Mouse (Mus musculus): ENCODE measurements around the gene Mrpl36. TPM values are rescaled to one million over a fixed set of nuclear protein-coding genes. Genes with fewer than 3 reads are reported as not detected.

Gene Mrpl36
- total RNA-seq (2021), result 10 to 100 TPM; 36.4 to 38.6 TPM
- long read RNA-seq, experiment 1, transcript Mrpl36-201 (2 exons, 923 nt), result major isoform, 24 of 31 reads
- long read RNA-seq, experiment 1, partial matches to known transcripts, result 5 of 31 reads
- long read RNA-seq, experiment 1, other reads (novel, unspliced or antisense), result 0 of 31 reads
- long read RNA-seq, experiment 2, transcript Mrpl36-201 (2 exons, 923 nt), result major isoform, 18 of 24 reads
- long read RNA-seq, experiment 2, partial matches to known transcripts, result 0 of 24 reads
- long read RNA-seq, experiment 2, other reads (novel, unspliced or antisense), result 2 of 24 reads

DNA sequence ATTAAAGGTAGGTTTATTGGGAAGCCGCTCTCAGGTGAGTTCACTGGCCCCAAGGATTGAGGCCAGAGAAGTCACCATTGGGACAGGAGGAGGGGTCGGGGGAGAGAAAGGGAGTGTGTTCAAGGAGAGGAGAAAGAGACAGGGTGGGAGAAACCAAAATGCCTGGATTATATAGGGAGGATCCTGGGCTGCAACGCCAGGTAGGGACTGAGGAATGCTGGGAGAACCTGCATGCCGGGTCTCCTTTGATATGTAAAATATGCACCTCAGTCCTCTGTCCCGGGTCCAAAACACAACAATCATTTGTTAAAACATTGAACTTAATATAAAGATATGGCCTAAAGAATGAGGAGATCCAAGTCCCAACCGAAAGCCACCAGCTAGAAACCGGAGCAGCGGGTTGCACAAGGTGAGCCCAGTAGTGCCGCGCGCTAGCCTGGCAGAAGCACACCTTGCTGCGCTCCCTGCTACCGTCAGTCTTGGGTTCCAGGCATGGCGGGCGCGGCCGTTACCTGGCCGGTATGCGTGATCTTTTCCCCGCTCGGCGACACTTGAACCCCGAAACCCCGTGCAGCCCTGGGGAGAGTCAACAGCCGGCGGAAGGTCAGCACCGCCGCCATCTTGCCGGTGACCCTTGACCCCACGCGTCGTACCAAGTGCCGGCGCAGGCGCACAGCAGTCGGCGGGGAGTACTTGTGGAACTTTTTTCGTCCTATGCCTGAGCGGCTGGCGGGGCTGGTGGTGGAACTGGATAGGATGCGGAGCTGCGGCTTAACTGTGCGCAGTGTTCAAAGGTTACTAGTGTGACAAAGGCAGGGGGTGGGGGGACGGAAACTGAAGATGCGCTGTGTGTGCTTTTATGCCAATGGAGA lies at the start of gene Mrpl36, which contains the start of gene Ndufs6:
Gene Mrpl36, plus strand, starts transcription at position 687 of the 872 bp plus-strand sequence.
Gene Ndufs6, minus strand, starts transcription at position 716 of the 872 bp plus-strand sequence.
- DNase-seq (ENCODE audit: low spot score in 2 of 2), result peak; percentile 94 to 95
- intact Hi-C loops (cut with DNase I), result no loop called here

DNA sequence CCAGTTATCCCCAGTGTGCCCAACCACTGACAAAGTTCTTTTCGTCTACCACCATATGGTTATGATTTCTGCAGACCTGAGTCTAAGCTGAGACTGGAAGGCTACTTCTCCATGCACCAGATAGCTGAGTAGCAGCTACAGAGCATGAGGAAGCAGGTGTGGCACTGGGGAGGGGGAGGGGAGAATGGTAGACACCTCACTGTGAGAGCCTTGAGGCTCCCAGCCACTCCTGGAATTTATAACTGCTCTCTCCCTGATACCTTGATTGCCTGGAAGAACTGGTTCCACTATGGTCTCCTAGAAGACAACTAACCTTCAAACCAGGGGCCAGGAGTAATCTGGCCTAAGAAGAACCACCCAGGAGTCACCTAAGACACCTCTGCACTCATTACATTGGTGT lies 49.1 kb upstream of the Mrpl36 start:
- no peak for DNase-seq (ENCODE audit: low spot score in 2 of 2)
- intact Hi-C loops (cut with DNase I), result no loop called here

DNA sequence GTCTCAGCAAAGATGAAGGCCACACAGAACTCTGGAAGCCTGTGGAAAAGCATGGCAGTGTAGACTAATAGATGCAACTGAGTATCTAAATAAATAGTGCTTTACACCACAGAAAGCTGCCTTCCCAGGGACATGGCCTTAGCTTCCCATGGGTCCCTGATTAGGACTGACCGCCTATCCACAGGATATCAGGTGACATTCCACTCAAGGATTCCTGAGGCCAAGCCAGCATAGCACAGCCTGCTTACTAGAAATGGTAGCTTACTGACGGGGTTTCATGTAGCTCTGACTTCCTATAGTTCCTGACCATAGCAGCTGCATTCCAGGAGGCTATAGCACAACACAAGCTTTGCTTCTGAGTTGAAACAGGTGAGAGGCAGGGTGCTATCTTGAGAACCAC lies 45.9 kb upstream of the Mrpl36 start:
- no peak for DNase-seq (ENCODE audit: low spot score in 2 of 2)
- intact Hi-C loops (cut with DNase I), result no loop called here

DNA sequence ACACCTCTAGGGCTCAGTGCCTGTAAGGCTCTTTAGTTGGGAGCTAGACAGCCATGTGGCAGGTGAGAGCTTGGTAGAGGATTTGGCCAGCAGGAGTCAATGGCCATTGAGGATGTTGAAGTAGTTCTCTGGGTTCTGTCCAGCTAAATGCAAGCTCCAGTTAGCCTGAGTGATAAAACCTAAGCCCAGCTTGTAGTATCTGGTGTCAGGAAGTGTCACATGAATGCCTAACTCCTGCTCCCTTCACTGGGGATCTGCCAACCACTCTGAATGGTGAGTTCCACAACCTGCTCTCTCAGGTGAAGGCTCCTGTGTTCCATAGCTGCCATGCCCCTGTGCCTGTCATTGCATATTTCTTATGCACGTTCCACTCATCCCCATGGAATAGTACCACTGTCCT lies 44.8 kb upstream of the Mrpl36 start:
- intact Hi-C loops (cut with DNase I), result no loop called here
- DNase-seq (ENCODE audit: low spot score in 2 of 2), result no peak

DNA sequence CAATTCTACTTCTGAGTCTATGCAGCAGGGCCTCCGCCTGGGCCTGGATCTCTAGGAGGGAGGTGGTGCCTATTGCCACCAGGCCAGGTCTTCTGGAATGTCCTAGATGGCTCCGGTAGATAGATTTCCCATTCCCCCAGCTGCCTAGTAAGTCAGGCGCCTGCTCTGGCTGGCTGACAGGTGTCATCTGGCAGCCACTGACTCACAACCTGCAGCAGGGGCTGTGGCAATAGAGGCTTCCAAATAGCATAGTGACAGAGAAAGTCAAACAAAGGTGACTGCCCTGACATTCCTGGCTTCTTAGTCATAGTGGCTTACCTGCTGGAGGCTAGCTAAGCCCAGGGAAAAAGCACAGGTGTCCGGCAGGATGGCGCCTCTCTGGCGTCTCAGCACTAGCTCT lies 38.1 kb upstream of the Mrpl36 start:
- intact Hi-C loops (cut with DNase I), result no loop called here
- DNase-seq (ENCODE audit: low spot score in 2 of 2), result no peak

DNA sequence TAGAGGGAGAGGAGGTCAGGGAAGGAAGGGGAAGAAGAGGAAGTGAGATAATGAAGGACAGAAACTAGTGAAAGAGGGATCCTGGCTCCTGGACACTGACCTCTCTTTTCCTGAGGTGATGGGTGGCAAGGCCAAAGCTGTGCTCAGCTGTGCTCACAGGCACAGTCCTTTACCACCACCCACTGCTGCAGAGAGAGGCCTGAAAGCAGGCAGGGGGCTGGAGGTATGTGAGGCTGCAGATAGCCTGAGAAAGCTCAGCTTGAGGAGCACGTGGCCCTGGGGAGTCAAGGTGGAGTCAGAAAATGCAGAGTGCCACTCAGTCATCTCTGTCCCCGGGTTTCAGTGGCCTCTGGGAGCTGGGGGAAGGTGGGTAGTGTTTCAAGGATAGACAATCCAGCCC lies 37.2 kb upstream of the Mrpl36 start:
- intact Hi-C loops (cut with DNase I), result no loop called here
- DNase-seq (ENCODE audit: low spot score in 2 of 2), result no peak

DNA sequence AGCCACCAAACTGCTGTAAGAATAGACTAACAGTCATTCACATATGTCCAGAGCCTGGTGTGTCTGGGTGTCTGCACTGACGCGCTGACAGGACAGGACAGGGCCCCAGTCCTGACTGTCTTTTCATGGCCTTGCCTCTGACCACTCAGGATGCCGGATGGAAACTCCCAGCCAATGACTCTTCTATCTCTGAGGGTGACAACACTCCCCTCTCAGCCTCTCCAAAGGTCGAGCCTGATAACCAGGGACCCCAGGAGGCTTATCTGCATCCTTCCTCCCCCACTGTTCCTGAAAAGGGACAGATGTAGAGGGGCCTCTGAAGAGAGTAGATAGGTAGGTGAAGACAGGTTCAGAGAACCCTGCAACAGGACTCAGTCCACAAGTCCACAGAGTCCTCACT lies 29.6 kb upstream of the Mrpl36 start:
- no peak for DNase-seq (ENCODE audit: low spot score in 2 of 2)

DNA sequence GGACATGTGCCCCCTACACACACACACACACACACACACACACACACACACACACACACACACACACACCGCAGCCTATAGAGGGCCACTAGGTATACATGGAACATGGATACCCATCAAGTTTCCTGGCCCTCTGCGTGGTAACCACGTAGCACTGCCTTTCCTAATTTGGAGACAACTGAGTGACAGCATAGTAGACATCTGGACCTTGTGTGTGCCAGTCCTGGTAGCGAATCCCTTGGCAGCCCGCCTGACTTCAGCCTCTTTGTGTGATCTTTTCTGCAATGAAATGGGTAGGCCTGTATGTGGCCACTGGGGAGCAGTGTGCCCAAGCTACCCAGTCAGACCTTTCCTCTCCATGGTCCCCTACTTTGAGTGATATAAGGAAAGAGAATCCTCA lies 29.0 kb upstream of the Mrpl36 start:
- intact Hi-C loops (cut with DNase I), result no loop called here
- DNase-seq (ENCODE audit: low spot score in 2 of 2), result no peak

More for the DNA sequence above, 29.6 kb upstream of the Mrpl36 start:
- intact Hi-C loops (cut with DNase I), result no loop called here

DNA sequence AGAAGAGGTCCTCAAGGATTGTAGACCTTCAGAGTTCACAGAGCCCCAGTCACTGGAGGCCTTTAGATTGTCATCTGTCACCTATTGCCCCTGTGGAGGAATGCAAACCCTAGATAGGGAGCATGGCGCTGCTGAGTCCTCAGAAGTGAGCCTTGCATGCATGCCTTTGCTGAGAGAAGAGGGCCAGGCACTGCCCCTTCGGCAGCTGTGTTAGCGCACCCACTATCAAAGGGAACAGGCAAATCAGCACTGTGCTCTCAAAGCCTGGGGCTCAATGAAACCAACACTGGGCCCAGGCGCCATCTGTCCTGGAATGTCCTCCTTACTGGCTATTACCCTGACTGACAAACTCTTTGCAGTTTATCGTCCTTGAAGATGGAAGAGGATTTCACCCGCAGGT lies 23.6 kb upstream of the Mrpl36 start:
- no peak for DNase-seq (ENCODE audit: low spot score in 2 of 2)
- intact Hi-C loops (cut with DNase I), result no loop called here

DNA sequence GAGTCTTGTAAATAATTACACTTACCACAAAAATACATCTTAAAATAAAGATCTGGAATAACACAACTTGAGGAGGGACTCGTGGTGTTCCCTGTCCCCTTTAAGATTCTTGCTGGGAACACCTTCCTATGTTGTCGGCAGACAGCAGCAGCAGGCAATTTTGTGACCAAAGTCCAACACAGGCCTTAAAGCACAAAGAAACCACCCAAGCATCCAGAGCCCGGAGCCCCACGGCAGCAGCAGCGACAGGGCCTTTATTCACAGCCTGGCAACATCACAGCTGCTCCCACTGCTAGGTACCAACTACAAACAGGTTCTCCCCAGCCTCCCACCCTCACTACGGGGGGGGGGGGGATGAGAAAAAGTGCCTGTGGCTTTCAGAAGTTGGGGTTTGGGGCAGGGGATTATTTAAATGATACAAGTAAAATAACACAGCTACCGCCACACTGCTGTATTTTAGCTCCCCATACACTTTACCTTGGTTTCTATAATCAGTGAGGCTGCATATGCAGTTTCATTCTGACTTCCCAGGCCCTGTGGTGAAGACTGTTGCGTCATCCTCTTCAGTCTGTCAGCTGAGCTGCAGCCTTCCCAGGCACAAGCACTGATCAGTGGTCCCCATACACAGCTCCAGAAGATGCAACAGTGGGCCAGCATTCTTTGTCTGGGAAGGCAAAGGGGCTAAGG lies 22.8 kb upstream of the Mrpl36 start:
- no peak for DNase-seq (ENCODE audit: low spot score in 2 of 2)
- intact Hi-C loops (cut with DNase I), result no loop called here

DNA sequence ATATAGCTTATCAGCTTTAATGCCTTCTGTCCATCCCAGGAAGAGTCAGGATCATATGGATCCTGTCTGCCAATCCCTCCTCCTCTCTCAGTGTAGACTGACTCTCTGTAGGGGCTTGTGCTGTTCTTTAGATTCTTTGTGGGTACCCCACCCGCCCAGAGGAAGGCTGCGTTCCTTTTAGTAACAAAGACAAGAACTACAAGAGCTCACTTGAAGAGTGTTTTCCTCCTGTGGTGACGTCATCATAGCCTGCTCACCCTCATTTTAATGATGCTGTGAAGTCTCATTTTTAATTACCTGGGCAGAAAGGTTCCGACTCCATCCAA lies 22.3 kb upstream of the Mrpl36 start:
- intact Hi-C loops (cut with DNase I), result no loop called here
- no peak for DNase-seq (ENCODE audit: low spot score in 2 of 2)

DNA sequence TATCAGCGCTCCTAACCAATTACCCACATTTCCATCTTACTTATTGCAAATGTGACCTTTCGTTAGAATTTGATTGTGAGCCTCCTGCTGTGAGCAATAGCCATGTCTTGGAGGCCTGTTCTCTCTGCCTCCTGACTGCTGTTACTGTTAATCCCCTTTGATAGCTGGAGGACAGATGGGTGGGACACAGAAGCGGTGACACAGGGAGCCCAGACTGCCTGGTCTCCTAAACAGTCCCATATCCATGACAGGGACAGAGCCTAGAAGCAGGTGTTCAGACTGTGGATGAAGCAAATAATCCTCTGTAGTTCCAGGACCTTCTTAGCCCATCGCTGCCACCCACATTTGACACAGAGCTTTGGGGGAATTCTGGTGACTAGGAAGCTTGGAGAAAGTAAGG lies 21.9 kb upstream of the Mrpl36 start:
- intact Hi-C loops (cut with DNase I), result no loop called here
- no peak for DNase-seq (ENCODE audit: low spot score in 2 of 2)

DNA sequence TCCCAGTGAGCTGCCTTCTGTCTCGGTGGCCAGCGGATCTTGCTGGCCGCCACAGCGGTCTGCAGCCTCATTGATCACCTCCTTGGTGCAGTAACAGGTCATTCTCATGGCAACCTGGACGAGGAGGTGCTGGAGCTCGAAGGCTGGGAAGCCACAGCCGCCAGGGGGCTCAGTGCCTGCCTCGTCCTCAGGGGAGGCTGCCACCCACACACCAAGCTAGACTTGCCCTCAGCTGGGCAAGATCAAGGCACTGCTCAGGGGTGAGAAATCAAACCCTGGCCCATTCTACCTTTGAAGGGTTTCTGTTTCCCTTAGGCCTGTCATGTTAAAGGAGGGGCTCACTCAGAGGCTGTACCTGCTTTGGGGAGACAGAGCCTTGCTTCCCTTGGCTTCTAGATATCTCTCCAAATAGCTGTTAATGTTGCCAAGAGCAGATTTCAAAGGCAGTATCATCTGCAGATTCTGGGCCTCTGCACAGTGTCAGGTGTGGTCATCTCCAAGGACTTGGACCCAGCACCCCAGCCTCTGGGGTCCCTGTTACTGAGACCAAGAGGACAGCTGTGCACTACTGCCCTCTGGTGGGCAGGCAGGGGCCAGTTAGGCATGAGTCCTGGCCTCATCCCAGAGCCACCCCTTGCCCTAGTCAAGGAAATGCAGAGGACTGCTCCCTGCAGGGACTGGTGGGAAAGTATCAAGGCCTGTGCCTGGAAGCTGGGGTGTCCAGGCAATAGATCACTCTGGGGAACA lies 18.0 kb upstream of the Mrpl36 start:
- peak; percentile 19 to 26 for DNase-seq (ENCODE audit: low spot score in 2 of 2)
- intact Hi-C loops (cut with DNase I), result no loop called here

DNA sequence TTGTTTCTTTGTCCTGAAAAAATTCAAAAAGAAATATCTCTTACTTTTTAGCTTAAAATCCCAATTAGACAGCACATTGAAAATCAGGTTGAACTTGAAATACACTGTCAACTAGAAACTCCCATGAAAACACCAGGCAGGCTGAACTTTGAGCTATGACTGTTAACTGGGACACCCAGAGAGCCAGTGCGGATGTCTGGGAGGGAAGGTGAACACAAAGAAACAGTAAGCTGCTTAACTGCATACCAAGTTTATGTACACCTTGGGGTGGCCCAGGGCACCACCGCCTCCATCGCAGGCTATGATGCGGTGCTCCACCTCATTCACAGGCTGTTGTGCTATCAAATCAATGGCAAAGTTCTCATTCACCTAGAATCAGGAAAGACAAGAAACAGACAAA lies 8.3 kb upstream of the Mrpl36 start:
- DNase-seq (ENCODE audit: low spot score in 2 of 2), result no peak
- intact Hi-C loops (cut with DNase I), result no loop called here

DNA sequence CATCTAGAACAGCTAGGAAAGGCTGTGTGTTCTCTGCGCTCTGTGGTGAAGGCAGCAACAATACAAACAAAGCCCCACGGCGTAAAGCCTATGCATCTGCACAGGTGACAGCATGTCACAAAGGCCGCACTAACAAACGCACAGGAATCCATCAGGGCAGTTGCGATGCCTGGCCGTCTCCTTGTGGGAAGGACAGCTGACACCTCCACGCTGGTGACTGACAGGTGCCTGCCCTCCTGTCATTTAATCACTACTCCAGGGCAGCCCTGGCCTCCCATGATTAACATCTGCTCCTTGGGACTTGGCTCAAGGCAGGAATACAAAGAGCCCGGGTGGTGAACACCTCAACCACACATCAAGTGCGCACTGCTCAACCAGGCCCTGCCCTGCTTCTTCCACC lies 5.7 kb upstream of the Mrpl36 start:
- intact Hi-C loops (cut with DNase I), result no loop called here
- no peak for DNase-seq (ENCODE audit: low spot score in 2 of 2)

DNA sequence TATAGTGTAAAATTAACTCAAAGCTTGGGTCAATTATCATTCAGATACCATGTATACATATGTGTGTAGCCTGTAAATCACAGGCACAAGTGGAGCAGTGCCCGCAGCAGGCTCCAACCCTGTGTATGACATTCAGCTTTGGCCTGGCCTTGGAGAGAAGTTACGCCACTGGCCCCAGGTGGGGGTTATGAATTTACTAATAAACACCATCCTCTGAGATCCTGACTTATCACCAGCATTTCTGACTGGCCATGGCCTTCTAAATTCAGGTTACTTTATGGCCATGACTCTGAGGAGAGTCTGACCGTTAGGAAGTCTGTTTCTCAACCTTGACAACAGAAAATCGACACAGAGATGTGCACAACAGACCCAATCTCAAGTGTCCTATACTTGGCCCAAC lies 4.9 kb upstream of the Mrpl36 start:
- DNase-seq (ENCODE audit: low spot score in 2 of 2), result no peak
- intact Hi-C loops (cut with DNase I), result no loop called here

DNA sequence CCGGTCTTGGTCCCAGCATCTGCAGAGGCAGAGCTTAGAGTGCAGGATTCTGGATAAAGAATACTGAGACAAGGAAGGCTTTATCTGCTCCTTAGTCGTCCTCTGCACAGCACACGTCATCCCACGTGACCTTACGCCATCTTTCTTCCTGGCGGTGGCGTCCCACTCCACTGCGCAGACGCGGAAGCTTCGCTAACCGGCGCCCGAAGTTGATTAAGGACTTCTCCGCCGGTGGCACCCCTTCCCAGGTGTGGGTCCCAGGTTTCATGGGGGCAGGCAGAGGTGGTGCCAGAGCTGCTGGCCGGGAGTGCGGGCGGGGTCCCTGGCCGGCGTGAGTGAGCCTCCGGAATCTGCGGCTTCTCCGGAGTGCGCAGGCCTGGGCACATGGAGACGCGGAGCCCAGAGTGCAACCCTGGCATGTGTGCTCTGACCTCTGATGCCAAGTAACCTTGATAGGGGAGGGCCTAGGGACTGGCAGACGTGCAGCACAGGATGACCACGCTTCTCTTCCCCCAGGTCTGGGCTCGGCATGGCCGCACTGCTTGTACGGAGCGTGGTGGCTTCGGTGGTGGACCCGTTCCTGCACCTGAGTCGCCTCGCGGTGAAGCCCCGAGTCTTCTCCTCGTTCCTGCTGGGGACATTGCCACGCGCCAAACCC lies 2.7 kb downstream of the Mrpl36 start:
- intact Hi-C loops (cut with DNase I), result no loop called here
- peak; percentile 88 to 93 for DNase-seq (ENCODE audit: low spot score in 2 of 2)

DNA sequence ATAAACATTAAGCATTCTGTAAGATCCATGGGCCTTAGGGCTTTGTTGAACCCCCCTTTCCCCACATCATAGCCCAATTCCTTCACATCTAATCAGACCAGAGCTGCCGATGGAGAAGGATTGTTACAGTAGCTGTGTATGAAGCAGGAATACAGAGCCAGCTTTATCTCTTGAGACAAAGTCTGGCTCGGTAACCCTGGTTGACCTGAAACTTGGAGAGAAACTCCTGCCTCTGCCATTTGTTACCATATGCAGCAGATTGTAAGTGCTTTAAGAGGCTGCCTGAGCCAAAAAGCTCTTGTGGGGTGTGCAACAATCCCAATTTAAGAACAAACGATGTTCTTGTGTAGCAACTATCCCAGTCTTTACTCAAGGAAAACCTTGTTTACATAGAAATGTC lies 3.4 kb downstream of the Mrpl36 start:
- intact Hi-C loops (cut with DNase I), result no loop called here
- DNase-seq (ENCODE audit: low spot score in 2 of 2), result peak in 1 of 2 experiments; percentile 42

DNA sequence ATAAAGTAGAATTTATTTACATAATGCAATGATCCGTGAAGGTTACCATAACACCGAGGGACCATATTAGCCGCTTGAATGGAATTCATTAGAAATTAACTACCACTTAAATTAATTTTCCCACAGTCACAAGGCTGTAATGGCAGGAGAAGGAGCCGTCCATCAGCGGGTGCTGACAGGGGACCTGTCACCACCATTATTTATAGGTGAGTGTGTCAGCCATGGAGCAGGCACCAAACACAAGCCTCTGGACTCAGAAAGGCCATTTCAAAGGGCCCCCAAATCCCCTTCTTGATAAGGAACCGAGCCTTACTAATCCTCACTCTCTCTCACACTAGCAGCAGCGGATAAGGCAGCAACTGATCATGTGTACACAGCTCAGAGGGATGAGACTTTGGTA lies 8.4 kb downstream of the Mrpl36 start:
- no peak for DNase-seq (ENCODE audit: low spot score in 2 of 2)
- intact Hi-C loops (cut with DNase I), result no loop called here
